Mouse (Mus musculus) forebrain, postnatal 0 days (tissue): ENCODE data around the gene Olfr1442. TPM values are rescaled to one million over a fixed set of nuclear protein-coding genes. Genes with fewer than 3 reads are reported as not detected.

Experiments used
- ATAC-seq: fragments of 200-750 bp; cut with Nextera tagmentation; 2 replicates; pipeline ENCODE4 v1.8.0; 2017; ENCODE audit warnings: mild to moderate bottlenecking, moderate library complexity
- DNase-seq: peaks from one replicate; pipeline ENCODE4 v3.0.0-alpha.2; 2015
- H3K27ac ChIP-seq: fragments of 300-500 bp; sonication (generic); 2 replicates; pipeline ENCODE4 v1.5.1; 2014; ENCODE audit warnings: low read depth, mild to moderate bottlenecking, antibody characterized with exemption, low read length, moderate library complexity, mixed read lengths
- H3K27me3 ChIP-seq: fragments of 300-500 bp; sonication (generic); 2 replicates; pipeline ENCODE4 v1.6.1; 2014; ENCODE audit warnings: mild to moderate bottlenecking, low read length, mixed read lengths; ENCODE audit not compliant: insufficient read depth
- H3K36me3 ChIP-seq: fragments of 300-500 bp; sonication (generic); 2 replicates; pipeline ENCODE4 v1.6.1; 2014; ENCODE audit warnings: mild to moderate bottlenecking, moderate library complexity; ENCODE audit not compliant: insufficient read depth
- H3K4me1 ChIP-seq: fragments of 300-500 bp; sonication (generic); 2 replicates; pipeline ENCODE4 v1.6.1; 2014; ENCODE audit warnings: antibody characterized with exemption; ENCODE audit not compliant: insufficient read depth
- H3K4me2 ChIP-seq: fragments of 300-500 bp; sonication (generic); 2 replicates; pipeline ENCODE4 v1.6.1; 2014; ENCODE audit warnings: low read depth, mild to moderate bottlenecking, moderate library complexity
- H3K4me3 ChIP-seq: fragments of 300-500 bp; sonication (generic); 2 replicates; pipeline ENCODE4 v1.5.1; 2014; ENCODE audit warnings: low read depth, low read length, mixed read lengths
- H3K9ac ChIP-seq: fragments of 300-500 bp; sonication (generic); 2 replicates; pipeline ENCODE4 v1.6.1; 2014; ENCODE audit warnings: mild to moderate bottlenecking
- H3K9me3 ChIP-seq: fragments of 300-500 bp; sonication (generic); 2 replicates; pipeline ENCODE4 v1.6.1; 2016; ENCODE audit warnings: low read length
- CTCF ChIP-seq: sonication (generic); IDR thresholded peaks from 2 replicates; pipeline ENCODE4 v1.5.1; 2016; ENCODE audit warnings: antibody characterized with exemption, control low read depth, low read depth
- WGBS: fragments of 180-500 bp; shearing (Covaris S2); extraction: QIAGEN DNeasy Blood & Tissue Kit; methylation state at CpG from one replicate; pipeline ENCODE4 v1.1.7; 2014; 5-methylcytosine and 5-hydroxymethylcytosine counted together
- polyA plus RNA-seq: library from polyadenylated mRNA; unstranded; fragments of >200 nt; fragmentation: Nextera tagmentation; extraction: Ambion mirVana; gene quantifications from 2 replicates; pipeline ENCODE4 v1.2.1, GENCODE M21; 2015
- total RNA-seq: library from RNA; depleted of rRNA; stranded (reverse); fragments of >200 nt; gene quantifications from 2 replicates; pipeline ENCODE4 v1.2.3, GENCODE M21; 2014

Gene Olfr1442
- total and polyA plus RNA-seq, 2 experiments from 2014 or later = not detected

DNA sequence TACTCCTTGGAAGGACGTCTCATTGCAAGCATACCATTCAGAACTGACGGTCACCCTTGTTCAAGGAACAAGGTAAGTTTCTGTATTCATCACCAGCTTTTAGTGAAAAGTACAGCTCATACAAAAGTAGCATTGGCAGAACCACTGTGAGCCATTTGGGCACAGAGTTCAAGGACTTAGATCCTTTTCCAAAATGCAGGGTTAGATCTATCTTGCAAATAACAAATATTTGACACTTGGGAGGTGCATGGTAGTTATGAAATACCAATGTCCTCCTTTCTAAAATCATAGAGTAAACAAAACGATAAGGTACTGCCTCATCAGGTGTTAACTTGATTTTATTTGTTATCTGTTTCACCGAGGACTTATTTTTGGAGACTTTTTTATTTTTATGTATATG is 812 bp downstream of the Olfr1442 start:
- Histone ChIP-seq H3K27ac (no peak overlapping the region), H3K9ac (no peak overlapping the region), H3K4me2 (no peak overlapping the region), H3K4me3 (no peak overlapping the region), H3K4me1 (no peaks in the 10 kb centered on the region), H3K27me3 (no peaks in the 10 kb centered on the region), H3K36me3 (no peaks in the 10 kb centered on the region), H3K9me3 (no peaks in the 10 kb centered on the region)
- WGBS = 86% methylated on average over 4 of the region's 4 CpGs
- ATAC-seq = no peak
- TF ChIP-seq CTCF = no peak
- DNase-seq = no peak

DNA sequence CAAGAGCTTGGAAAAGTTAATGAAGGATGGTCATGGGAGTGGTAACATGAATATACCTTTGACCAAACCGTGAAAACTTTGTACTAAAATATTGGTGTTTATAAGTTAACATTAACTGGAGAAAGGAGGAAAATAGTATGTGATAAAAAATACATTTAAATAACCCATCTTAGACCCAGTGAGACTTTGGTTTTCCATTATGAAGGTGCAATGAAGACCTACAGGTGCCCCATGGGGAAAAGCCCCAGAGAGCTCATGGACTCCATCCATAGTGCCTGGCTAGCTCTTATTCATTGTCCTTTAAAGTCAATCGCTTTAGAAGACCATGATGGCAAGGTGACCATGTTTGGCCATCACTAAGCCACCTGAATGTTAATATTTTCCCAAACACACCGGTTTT is 7.6 kb downstream of the Olfr1442 start, which contains the start of gene Olfr1443:
Gene Olfr1443 (plus strand): TSS at position 301 of the 400 bp plus-strand sequence.
- 70% methylated on average over 3 of the region's 3 CpGs for WGBS
- no peak within 1 kb of the TSS for H3K27ac ChIP-seq
- H3K9ac ChIP-seq = no peak within 1 kb of the TSS

DNA sequence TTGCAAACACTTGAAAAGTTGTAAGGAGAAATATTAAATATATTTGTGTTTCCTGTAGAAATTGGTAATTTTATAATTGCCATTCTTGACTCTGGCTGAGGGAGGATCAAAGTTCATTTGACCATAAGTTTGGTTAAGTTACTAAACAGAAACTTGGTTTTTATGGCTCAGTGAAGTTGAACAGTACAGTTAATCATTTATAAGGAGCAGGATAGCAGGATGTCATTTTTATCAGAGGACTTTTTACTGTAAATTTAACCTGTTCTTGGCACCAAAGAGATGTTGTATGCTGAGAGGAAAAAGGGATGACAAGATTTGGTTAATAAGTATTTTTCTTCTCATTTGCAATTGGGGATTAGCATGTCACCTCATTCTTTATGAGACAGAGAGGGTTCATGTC is 14.4 kb downstream of the Olfr1442 start:
- no peak for DNase-seq
- no peaks in the 10 kb centered on the region for H3K27me3 ChIP-seq
- H3K4me3 ChIP-seq = no peak overlapping the region
- no peak for ATAC-seq
- no peaks in the 10 kb centered on the region for H3K4me1 ChIP-seq
- no peak for TF ChIP-seq CTCF
- H3K9me3 ChIP-seq = no peaks in the 10 kb centered on the region
- H3K9ac ChIP-seq = no peak overlapping the region
- no peak overlapping the region for H3K4me2 ChIP-seq
- H3K27ac ChIP-seq = no peak overlapping the region
- no peaks in the 10 kb centered on the region for H3K36me3 ChIP-seq

More for the DNA sequence above, 7.6 kb downstream of the Olfr1442 start, which contains the start of gene Olfr1443:
- TF ChIP-seq CTCF = no peak
- DNase-seq (no peak), ATAC-seq (no peak)
- H3K36me3 ChIP-seq = no peaks in the 10 kb centered on the region
- no peaks in the 10 kb centered on the region for H3K9me3 ChIP-seq
- no peak within 1 kb of the TSS for H3K4me3 ChIP-seq
- H3K4me1 ChIP-seq = no peaks in the 10 kb centered on the region
- H3K4me2 ChIP-seq = no peak within 1 kb of the TSS
- no peaks in the 10 kb centered on the region for H3K27me3 ChIP-seq

DNA sequence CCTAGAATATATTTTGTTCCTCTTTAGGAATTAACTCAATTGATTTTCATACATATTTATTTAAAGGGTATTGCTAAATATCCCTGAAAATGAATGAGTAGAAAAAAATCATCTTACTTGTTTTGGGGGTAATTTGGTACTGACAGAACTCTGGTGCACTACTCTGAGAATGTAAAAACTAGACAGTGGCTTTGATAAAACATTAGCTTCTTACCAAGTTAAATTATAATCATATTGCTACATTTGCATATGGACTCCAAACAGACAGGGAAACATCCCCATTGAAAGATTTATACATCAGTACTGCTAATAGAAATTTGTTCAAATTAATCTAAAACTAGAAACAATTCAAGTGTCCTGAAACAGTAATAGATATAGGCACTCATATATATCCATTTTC is 15.0 kb downstream of the Olfr1442 start:
- ATAC-seq = no peak
- H3K4me3 ChIP-seq = no peak overlapping the region
- no peak overlapping the region for H3K4me2 ChIP-seq
- TF ChIP-seq CTCF = no peak
- H3K36me3 ChIP-seq = no peaks in the 10 kb centered on the region
- no peak overlapping the region for H3K27ac ChIP-seq
- no peaks in the 10 kb centered on the region for H3K4me1 ChIP-seq
- no peaks in the 10 kb centered on the region for H3K27me3 ChIP-seq
- no peak for DNase-seq
- no peaks in the 10 kb centered on the region for H3K9me3 ChIP-seq
- H3K9ac ChIP-seq = no peak overlapping the region

DNA sequence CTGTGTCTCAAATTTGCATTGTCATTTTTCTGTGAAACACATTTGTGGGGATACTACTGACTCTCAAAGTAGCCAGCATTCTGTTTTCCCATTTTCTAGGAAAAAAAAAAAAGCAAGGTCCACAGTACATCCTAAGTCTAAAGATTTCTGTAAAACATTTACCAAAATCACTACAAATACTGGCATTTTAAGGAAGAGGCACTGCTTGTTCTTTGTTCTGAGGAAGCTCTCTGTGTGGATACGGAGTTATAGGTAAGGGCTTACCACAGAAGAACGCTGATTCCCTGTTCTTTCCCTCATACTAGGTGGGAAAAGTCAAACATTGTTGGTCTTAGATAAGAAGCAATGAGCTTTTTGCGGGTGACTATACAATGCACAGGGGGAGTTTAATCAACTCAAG is 25.4 kb downstream of the Olfr1442 start, which contains the start of gene Keg1:
Gene Keg1 (plus strand): TSS at position 197 of the 400 bp plus-strand sequence.
- DNase-seq (no peak), ATAC-seq (no peak)
- Histone ChIP-seq H3K27ac (no peak within 1 kb of the TSS), H3K4me2 (no peak within 1 kb of the TSS), H3K27me3 (no peaks in the 10 kb centered on the region), H3K4me3 (no peak within 1 kb of the TSS), H3K36me3 (no peaks in the 10 kb centered on the region), H3K4me1 (no peaks in the 10 kb centered on the region), H3K9ac (no peak within 1 kb of the TSS), H3K9me3 (no peaks in the 10 kb centered on the region)
- 83% methylated on average over 3 of the region's 3 CpGs for WGBS
- no peak for TF ChIP-seq CTCF

DNA sequence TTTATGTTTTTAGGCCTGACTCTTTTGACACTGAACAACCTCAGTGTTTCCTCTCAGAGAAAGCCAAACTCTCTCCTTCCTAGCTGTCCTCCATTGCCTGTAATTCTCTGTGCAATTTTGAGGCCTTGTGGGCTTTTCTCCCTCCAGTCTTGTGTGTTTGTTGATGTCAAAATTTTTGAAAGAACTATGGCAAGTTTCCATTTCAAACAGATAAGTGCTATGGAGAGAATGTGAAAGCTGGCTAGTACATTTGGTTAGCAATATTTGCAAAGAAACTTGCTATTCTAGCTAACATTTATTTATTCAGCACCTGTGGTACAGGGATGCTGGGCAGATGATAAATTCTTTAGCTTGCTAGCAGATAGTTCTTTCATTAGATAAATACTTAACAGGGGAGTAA is 26.0 kb downstream of the Olfr1442 start:
- ATAC-seq (no peak), DNase-seq (no peak)
- no peak overlapping the region for H3K4me3 ChIP-seq
- H3K27ac ChIP-seq = no peak overlapping the region
- H3K36me3 ChIP-seq = no peaks in the 10 kb centered on the region
- no peaks in the 10 kb centered on the region for H3K27me3 ChIP-seq
- no peaks in the 10 kb centered on the region for H3K4me1 ChIP-seq
- no peak for TF ChIP-seq CTCF
- H3K4me2 ChIP-seq = no peak overlapping the region
- no peak overlapping the region for H3K9ac ChIP-seq
- no peaks in the 10 kb centered on the region for H3K9me3 ChIP-seq

DNA sequence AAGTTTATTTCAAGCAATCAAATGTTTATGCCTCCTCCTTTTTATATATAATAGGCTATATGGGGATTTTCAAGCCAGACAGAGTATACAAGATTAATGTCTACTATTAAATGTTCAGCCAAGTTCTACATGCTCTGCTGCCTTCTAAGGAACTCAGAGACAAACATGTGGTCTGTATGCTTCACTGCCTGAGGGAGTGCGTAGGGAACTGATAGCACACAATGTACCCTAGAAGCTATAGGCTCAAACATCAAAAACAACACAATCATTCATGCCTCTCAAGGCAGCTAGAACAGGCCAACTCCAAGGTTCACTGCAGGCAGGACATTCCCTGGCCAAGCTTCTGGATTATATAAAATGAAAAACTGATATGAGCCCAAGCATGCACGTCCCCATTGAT is 38.2 kb downstream of the Olfr1442 start:
- no peak for ATAC-seq
- DNase-seq = no peak
- no peaks in the 10 kb centered on the region for H3K27me3 ChIP-seq
- no peaks in the 10 kb centered on the region for H3K9me3 ChIP-seq
- H3K9ac ChIP-seq = no peak overlapping the region
- H3K27ac ChIP-seq = no peak overlapping the region
- no peaks in the 10 kb centered on the region for H3K4me1 ChIP-seq
- no peak for TF ChIP-seq CTCF
- H3K4me3 ChIP-seq = no peak overlapping the region
- H3K4me2 ChIP-seq = no peak overlapping the region
- 88% methylated on average over 2 of the region's 2 CpGs for WGBS
- no peaks in the 10 kb centered on the region for H3K36me3 ChIP-seq

DNA sequence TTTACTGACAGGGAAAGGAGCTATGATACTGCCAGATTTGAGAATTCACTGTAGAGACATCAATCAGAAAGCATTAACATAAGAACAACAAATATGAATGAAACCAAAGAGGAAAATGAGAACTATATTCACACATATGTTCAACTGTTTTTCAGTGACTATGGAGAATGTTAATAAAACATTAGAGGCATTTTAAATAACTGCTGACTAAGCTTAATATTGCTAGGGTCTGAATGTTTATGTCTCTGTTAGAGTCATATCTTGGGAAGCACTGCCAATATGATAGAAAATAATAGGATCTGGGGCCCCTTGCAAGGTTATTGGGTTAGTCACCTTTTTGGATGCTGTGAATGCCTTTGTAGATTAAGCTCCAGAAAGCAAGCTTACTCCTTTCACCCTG is 38.7 kb downstream of the Olfr1442 start:
- DNase-seq = no peak

More for the DNA sequence above, 38.7 kb downstream of the Olfr1442 start:
- H3K27me3 ChIP-seq = no peaks in the 10 kb centered on the region
- no peak for TF ChIP-seq CTCF
- H3K4me1 ChIP-seq = no peaks in the 10 kb centered on the region
- H3K9ac ChIP-seq = no peak overlapping the region
- no peak for ATAC-seq
- no peak overlapping the region for H3K27ac ChIP-seq
- no peak overlapping the region for H3K4me3 ChIP-seq
- no peak overlapping the region for H3K4me2 ChIP-seq
- H3K36me3 ChIP-seq = no peaks in the 10 kb centered on the region
- H3K9me3 ChIP-seq = no peaks in the 10 kb centered on the region
